Mouse (Mus musculus) midbrain, embryonic 16.5 days (tissue): Measurements from ENCODE around the gene Pkd2l1. TPM values are rescaled to one million over a fixed set of nuclear protein-coding genes. Genes with fewer than 3 reads are reported as not detected.

Source experiments
- ATAC-seq: fragments of 200-750 bp; cut with Nextera tagmentation; 2 replicates; pipeline ENCODE4 v1.8.0; 2017; ENCODE audit warnings: moderate TSS enrichment
- H3K27ac ChIP-seq: fragments of 300-500 bp; sonication (generic); 2 replicates; pipeline ENCODE4 v1.5.1; 2014; ENCODE audit warnings: mild to moderate bottlenecking, low read length, mixed read lengths
- H3K27me3 ChIP-seq: fragments of 300-500 bp; sonication (generic); 2 replicates; pipeline ENCODE4 v1.6.1; 2014; ENCODE audit warnings: low read depth, low read length, mixed read lengths; ENCODE audit not compliant: control insufficient read depth, insufficient read depth
- H3K36me3 ChIP-seq: fragments of 300-500 bp; sonication (generic); 2 replicates; pipeline ENCODE4 v1.6.1; 2014; ENCODE audit warnings: mild to moderate bottlenecking, low read length, moderate library complexity, mixed read lengths; ENCODE audit not compliant: control insufficient read depth, insufficient read depth
- H3K4me1 ChIP-seq: fragments of 300-500 bp; sonication (generic); 2 replicates; pipeline ENCODE4 v1.6.1; 2014; ENCODE audit warnings: mild to moderate bottlenecking, low read length, mixed read lengths; ENCODE audit not compliant: control insufficient read depth, insufficient read depth
- H3K4me2 ChIP-seq: fragments of 300-500 bp; sonication (generic); 2 replicates; pipeline ENCODE4 v1.6.1; 2014; ENCODE audit warnings: mild to moderate bottlenecking, low read length, mixed read lengths
- H3K4me3 ChIP-seq: fragments of 300-500 bp; sonication (generic); 2 replicates; pipeline ENCODE4 v1.5.1; 2014; ENCODE audit warnings: low read depth, mild to moderate bottlenecking, low read length, moderate library complexity, mixed read lengths
- H3K9ac ChIP-seq: fragments of 300-500 bp; sonication (generic); 2 replicates; pipeline ENCODE4 v1.6.1; 2014; ENCODE audit warnings: low read depth, low read length, mixed read lengths
- H3K9me3 ChIP-seq: fragments of 300-500 bp; sonication (generic); replicated peaks from 2 replicates; pipeline ENCODE4 v1.6.1; 2014; ENCODE audit warnings: mild to moderate bottlenecking, low read length, mixed read lengths; ENCODE audit not compliant: control insufficient read depth, poor library complexity, severe bottlenecking
- WGBS: fragments of 180-500 bp; shearing (Covaris S2); extraction: QIAGEN DNeasy Blood & Tissue Kit; methylation state at CpG from one replicate; pipeline ENCODE4 v1.1.7; 2014; 5-methylcytosine and 5-hydroxymethylcytosine counted together
- polyA plus RNA-seq: library from polyadenylated mRNA; unstranded; fragments of >200 nt; fragmentation: Nextera tagmentation; extraction: Ambion mirVana; gene quantifications from 2 replicates; pipeline ENCODE4 v1.2.1, GENCODE M21; 2015

Pkd2l1 gene
- 0.10 and 0.28 TPM in 2 replicates for polyA plus RNA-seq

GRCm38 (mm10) chr19:44192342-44192741, at the start of gene Pkd2l1:
Gene Pkd2l1 (minus strand): TSS chr19:44192442.
- H3K9me3 ChIP-seq = no peaks in the 10 kb centered on the region
- no peak within 1 kb of the TSS for H3K4me3 ChIP-seq
- no peaks in the 10 kb centered on the region for H3K27me3 ChIP-seq
- no peak within 1 kb of the TSS for H3K9ac ChIP-seq
- H3K4me2 ChIP-seq = no peak within 1 kb of the TSS
- no peaks in the 10 kb centered on the region for H3K4me1 ChIP-seq
- H3K36me3 ChIP-seq = no peaks in the 10 kb centered on the region
- ATAC-seq = no peak
- 47% methylated on average over 3 of the region's 3 CpGs for WGBS
- H3K27ac ChIP-seq = no peak within 1 kb of the TSS

DNA sequence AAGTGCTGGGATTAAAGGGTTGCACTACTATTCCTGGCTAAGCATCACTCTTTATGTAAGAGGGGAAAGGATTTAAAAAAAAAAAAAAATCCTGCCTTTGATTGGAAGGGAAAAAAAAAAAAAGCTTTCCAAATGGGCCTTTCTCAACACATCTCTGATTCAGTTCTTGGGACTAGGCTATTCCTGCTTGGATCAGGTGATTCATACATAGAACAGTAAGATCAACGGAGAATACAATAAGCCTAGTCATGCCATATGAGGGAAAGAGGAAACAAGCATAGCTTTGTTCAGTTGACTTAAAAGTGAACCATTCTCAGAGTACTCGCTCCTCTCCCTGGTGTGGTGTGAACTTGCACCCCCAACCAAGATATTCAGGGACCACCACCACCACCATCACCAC, 46.7 kb upstream of the Pkd2l1 start:
- H3K4me1 ChIP-seq = peaks cover 2% of the 10 kb centered on the region; the same call in 1 of the 2 replicates
- no peak overlapping the region for H3K4me2 ChIP-seq
- H3K4me3 ChIP-seq = no peak overlapping the region
- no peak for ATAC-seq
- no peaks in the 10 kb centered on the region for H3K36me3 ChIP-seq
- H3K27ac ChIP-seq = no peak overlapping the region
- WGBS = 73% methylated on average over 2 of the region's 2 CpGs
- no peaks in the 10 kb centered on the region for H3K27me3 ChIP-seq
- H3K9ac ChIP-seq = no peak overlapping the region
- no peaks in the 10 kb centered on the region for H3K9me3 ChIP-seq

DNA sequence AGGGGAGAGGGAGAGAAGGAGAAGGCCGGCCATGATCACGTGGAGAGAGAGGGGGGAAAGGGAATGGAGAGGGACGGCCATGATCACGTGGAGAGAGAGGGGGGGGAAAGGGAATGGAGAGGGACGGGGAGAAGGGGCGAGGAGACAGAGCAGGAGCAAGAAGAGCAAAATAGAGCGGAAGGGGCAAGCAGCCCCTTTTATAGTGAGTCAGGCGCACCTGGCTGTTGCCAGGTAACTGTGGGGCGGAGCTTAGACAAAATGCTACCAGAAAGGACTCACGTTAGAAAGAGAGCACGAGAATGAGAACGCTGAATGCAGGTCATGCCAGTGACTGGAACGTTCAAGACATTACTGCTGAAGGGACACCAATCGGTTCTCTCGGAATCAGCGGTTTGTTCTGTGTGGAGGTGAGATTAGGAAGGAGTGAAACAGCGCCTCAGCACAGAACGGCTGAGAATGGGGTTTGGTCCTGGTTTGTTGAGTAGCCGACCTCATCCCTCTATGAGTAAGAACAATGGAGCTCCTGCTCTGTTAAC, 45.3 kb upstream of the Pkd2l1 start:
- Histone ChIP-seq H3K36me3 (no peaks in the 10 kb centered on the region), H3K4me2 (peak overlapping the region; percentile 49), H3K4me1 (peaks cover 2% of the 10 kb centered on the region; the same call in 1 of the 2 replicates), H3K27ac (peak overlapping the region; percentile 51; the same call in 1 of the 2 replicates), H3K9me3 (no peaks in the 10 kb centered on the region), H3K4me3 (peak overlapping the region; percentile 24), H3K27me3 (no peaks in the 10 kb centered on the region), H3K9ac (no peak overlapping the region; the same call in 1 of the 2 replicates)
- WGBS = 16% methylated on average over 19 of the region's 19 CpGs
- peak; percentile 25 for ATAC-seq

DNA sequence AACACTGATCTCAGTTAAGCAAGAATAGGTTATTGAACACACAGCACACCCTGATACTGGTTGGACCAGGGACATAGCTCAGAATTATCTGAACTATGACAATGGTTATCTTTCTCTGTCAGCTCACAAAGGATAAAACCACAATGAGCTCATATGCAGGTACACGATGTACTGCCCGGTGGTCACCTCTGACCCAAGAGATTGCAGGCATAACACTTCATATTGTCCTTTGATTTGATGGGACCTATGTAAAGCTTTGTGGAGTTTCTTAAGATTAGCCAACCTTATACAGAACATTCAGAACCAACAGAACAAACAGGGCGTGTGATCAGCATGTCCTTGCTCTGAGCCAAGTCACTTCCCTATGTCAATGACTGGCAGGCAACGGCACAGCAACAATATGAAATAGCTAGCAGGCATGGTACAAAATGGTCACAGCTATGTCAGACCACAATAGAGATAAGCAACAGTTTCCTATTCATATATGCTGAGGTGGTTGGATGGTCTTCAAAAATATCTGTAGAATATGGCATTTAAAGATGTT, 39.4 kb upstream of the Pkd2l1 start:
- no peak for ATAC-seq
- Histone ChIP-seq H3K4me3 (no peak overlapping the region), H3K4me2 (no peak overlapping the region), H3K27me3 (no peaks in the 10 kb centered on the region), H3K9ac (no peak overlapping the region), H3K27ac (no peak overlapping the region), H3K36me3 (no peaks in the 10 kb centered on the region), H3K4me1 (no peaks in the 10 kb centered on the region), H3K9me3 (no peaks in the 10 kb centered on the region)
- 92% methylated on average over 4 of the region's 4 CpGs for WGBS

DNA sequence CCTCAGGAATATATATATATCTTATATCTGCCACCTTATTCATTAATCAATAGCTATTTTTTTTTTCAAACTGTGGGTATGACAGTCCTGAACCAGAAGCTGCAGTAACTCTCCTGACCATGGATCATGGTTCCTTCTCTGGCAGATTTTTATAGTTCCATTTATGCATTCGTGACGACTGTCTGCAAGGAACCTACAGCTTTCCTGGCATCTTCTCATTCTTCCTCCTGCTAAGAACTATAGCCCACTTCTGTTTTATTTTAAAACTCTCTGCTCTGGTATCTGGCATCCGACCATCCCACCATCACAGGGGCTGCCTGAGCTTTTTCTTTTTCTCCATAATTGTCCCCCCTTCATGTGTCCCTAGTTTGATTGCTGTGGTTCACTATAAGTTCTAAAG, 38.0 kb upstream of the Pkd2l1 start:
- H3K27me3 ChIP-seq = no peaks in the 10 kb centered on the region
- H3K4me2 ChIP-seq = no peak overlapping the region
- 83% methylated on average over 3 of the region's 3 CpGs for WGBS
- no peak for ATAC-seq
- H3K36me3 ChIP-seq = no peaks in the 10 kb centered on the region
- no peak overlapping the region for H3K9ac ChIP-seq
- H3K4me1 ChIP-seq = no peaks in the 10 kb centered on the region
- H3K4me3 ChIP-seq = no peak overlapping the region
- H3K9me3 ChIP-seq = no peaks in the 10 kb centered on the region
- no peak overlapping the region for H3K27ac ChIP-seq

DNA sequence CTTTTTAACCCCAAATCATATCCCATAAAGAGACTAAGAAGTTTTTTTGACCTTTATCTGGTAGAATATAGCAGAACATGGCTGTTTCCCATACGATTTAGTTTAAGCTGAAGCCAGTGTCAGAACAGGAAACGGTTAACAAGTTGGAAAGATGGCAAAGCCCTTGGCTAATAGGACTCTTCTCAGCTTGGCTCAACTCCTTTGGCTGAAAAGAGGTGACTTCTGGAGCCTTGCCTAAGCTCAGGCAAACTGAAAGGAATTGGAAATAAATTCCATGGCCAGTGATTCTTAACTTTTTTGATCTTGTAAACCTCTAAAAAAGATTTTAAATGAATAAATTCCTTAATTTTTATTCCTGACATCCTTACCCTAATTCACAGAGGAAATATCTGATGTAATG, 37.5 kb upstream of the Pkd2l1 start:
- Histone ChIP-seq H3K4me2 (no peak overlapping the region), H3K4me3 (no peak overlapping the region), H3K27ac (no peak overlapping the region), H3K9me3 (no peaks in the 10 kb centered on the region), H3K36me3 (no peaks in the 10 kb centered on the region), H3K9ac (no peak overlapping the region), H3K27me3 (no peaks in the 10 kb centered on the region), H3K4me1 (no peaks in the 10 kb centered on the region)
- WGBS = 76% methylated on average over 2 of the region's 2 CpGs
- ATAC-seq = no peak

GRCm38 (mm10) chr19:44225728-44226127, 33.5 kb upstream of the Pkd2l1 start:
- H3K4me3 ChIP-seq = no peak overlapping the region
- ATAC-seq = no peak
- no peak overlapping the region for H3K9ac ChIP-seq
- H3K4me1 ChIP-seq = no peaks in the 10 kb centered on the region
- H3K9me3 ChIP-seq = no peaks in the 10 kb centered on the region
- H3K36me3 ChIP-seq = no peaks in the 10 kb centered on the region
- no peaks in the 10 kb centered on the region for H3K27me3 ChIP-seq
- H3K4me2 ChIP-seq = no peak overlapping the region
- no peak overlapping the region for H3K27ac ChIP-seq
- 94% methylated on average over 5 of the region's 5 CpGs for WGBS

DNA sequence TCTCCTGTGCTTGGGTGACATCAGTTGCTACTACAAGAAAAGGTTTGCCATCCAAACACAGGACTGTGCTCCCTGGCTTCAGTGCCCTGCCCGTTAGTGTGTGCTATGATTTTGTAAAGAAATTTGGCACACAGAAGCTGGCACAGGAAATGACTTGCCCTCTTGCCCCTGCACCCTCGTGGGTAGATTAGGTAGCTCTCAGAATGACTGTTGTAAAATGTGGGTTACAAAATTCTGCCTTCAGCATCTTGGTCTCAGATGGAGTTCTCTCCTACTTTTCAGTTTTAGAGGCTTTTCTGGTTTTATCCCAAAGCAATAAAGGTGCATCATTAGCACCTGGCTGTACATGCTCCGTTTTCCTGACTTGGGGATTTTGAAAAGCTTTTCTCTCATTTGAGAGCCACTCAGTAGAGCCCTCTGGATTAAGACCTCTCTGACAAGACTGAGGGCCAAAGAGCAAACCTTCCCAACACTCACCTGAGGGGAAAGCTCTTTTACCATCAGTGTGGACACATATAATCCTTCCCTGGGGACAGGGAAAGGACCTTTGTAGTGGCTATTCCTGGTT, 25.8 kb upstream of the Pkd2l1 start:
- WGBS = 81% methylated on average over 3 of the region's 3 CpGs
- H3K27me3 ChIP-seq = no peaks in the 10 kb centered on the region
- H3K27ac ChIP-seq = no peak overlapping the region
- H3K4me3 ChIP-seq = no peak overlapping the region
- H3K36me3 ChIP-seq = no peaks in the 10 kb centered on the region
- no peak overlapping the region for H3K9ac ChIP-seq
- no peaks in the 10 kb centered on the region for H3K4me1 ChIP-seq
- no peaks in the 10 kb centered on the region for H3K9me3 ChIP-seq
- H3K4me2 ChIP-seq = no peak overlapping the region
- ATAC-seq = no peak

- no peak overlapping the region for H3K4me3 ChIP-seq
- no peaks in the 10 kb centered on the region for H3K9me3 ChIP-seq
- no peak overlapping the region for H3K4me2 ChIP-seq
- no peaks in the 10 kb centered on the region for H3K4me1 ChIP-seq
- no peaks in the 10 kb centered on the region for H3K36me3 ChIP-seq
- H3K27ac ChIP-seq = no peak overlapping the region
- ATAC-seq = no peak
- no peak overlapping the region for H3K9ac ChIP-seq
- WGBS = 75% methylated on average over 12 of the region's 12 CpGs
- H3K27me3 ChIP-seq = no peaks in the 10 kb centered on the region
Measured at GRCm38 (mm10) chr19:44215255-44215654, 23.0 kb upstream of the Pkd2l1 start.
